Mouse (Mus musculus) forelimb bud, embryonic 11.5 days (tissue): ENCODE measurements at regions not wholly inside any gene's neighbourhood (a gene's known extent, or its start where the extent isn't known, plus 50 kb on each side); places are given as distances from the start of the nearest gene placed in this dataset.
"Not testable (repeated sequence)": the region's sequence is repeated elsewhere in the genome, so short reads cannot be mapped to it uniquely, and the experiment has no call there.

Source experiments
- DNase-seq: peaks from one replicate; pipeline ENCODE4 v3.0.0-alpha.2; 2012; ENCODE audit warnings: low read depth, low spot score

- no peak for DNase-seq
Measured at GRCm38 (mm10) chr10:8136662-8137061, 180.6 kb upstream of the Tab2 start.

- DNase-seq = no peak
Measured at GRCm38 (mm10) chr10:8135272-8135671, 179.2 kb upstream of the Tab2 start.

GRCm38 (mm10) chr10:8134398-8134797, 178.4 kb upstream of the Tab2 start:
- no peak for DNase-seq

GRCm38 (mm10) chr10:8133451-8133952, 177.5 kb upstream of the Tab2 start:
- peak; percentile 29 for DNase-seq

- no peak for DNase-seq
Measured at GRCm38 (mm10) chr10:8132795-8133194, 176.8 kb upstream of the Tab2 start.

GRCm38 (mm10) chr10:8130472-8131241, 174.6 kb upstream of the Tab2 start:
- DNase-seq = no peak

GRCm38 (mm10) chr10:8130057-8130456, 174.0 kb upstream of the Tab2 start:
- DNase-seq = no peak

GRCm38 (mm10) chr10:8124124-8124523, 168.1 kb upstream of the Tab2 start:
- DNase-seq = no peak

- DNase-seq = no peak
Measured at GRCm38 (mm10) chr10:8121895-8122294, 165.9 kb upstream of the Tab2 start.

GRCm38 (mm10) chr10:8116821-8117220, 160.8 kb upstream of the Tab2 start:
- no peak for DNase-seq

- DNase-seq = not testable (repeated sequence)
Measured at GRCm38 (mm10) chr10:8114932-8115331, 158.9 kb upstream of the Tab2 start.

GRCm38 (mm10) chr10:8114530-8114929, 158.5 kb upstream of the Tab2 start:
- no peak for DNase-seq

- DNase-seq = no peak
Measured at GRCm38 (mm10) chr10:8100489-8100888, 144.5 kb upstream of the Tab2 start.

- no peak for DNase-seq
Measured at GRCm38 (mm10) chr10:8095924-8096323, 139.9 kb upstream of the Tab2 start.

- no peak for DNase-seq
Measured at GRCm38 (mm10) chr10:8095206-8095605, 139.2 kb upstream of the Tab2 start.

GRCm38 (mm10) chr10:8091871-8092552, 136.0 kb upstream of the Tab2 start:
- no peak for DNase-seq

- DNase-seq = no peak
Measured at GRCm38 (mm10) chr10:8089296-8089695, 133.3 kb upstream of the Tab2 start.

- DNase-seq = no peak
Measured at GRCm38 (mm10) chr10:8088737-8089136, 132.7 kb upstream of the Tab2 start.

GRCm38 (mm10) chr10:8088321-8088720, 132.3 kb upstream of the Tab2 start:
- no peak for DNase-seq

GRCm38 (mm10) chr10:8087106-8087505, 131.1 kb upstream of the Tab2 start:
- DNase-seq = no peak

GRCm38 (mm10) chr10:8086442-8086841, 130.4 kb upstream of the Tab2 start:
- DNase-seq = no peak

- no peak for DNase-seq
Measured at GRCm38 (mm10) chr10:8077904-8078811, 122.1 kb upstream of the Tab2 start.
